Mouse (Mus musculus): ENCODE measurements around the gene Sec11a. TPM values are rescaled to one million over a fixed set of nuclear protein-coding genes. Genes with fewer than 3 reads are reported as not detected.
A peak's percentile ranks its signal among the peaks of the same experiment; 100 is the strongest.

The Sec11a gene
- total and polyA plus RNA-seq, 3 experiments = 7.7 to 472 (median 177) TPM

DNA sequence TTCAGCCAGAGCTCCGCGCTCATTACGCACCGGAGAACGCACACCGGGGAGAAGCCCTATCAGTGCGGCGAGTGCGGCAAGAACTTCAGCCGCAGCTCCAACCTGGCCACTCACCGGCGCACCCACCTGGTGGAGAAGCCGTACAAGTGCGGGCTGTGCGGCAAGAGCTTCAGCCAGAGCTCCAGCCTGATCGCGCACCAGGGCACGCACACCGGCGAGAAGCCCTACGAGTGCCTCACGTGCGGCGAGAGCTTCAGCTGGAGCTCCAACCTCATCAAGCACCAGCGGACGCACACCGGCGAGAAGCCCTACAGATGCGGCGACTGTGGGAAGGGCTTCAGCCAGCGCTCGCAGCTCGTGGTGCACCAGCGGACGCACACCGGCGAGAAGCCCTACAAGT, 71.9 kb downstream of the Sec11a start:
- H3K27me3 ChIP-seq (ENCODE audit: insufficient read depth, low read length) = 0 out of 2 replicates have a peak, but pooled peaks cover 2% of the 10 kb centered on the region
- ATAC-seq (ENCODE audit: extremely low read depth, insufficient number of reproducible peaks, low FRiP score, poor library complexity, severe bottlenecking) (no peak), DNase-seq (ENCODE audit: low spot score) (no peak)
- no peaks in the 10 kb centered on the region; the same call in 1 of the 2 replicates for H3K9me3 ChIP-seq (replicated peaks)
- H3K4me3 ChIP-seq (ENCODE audit: low read depth, low read length) = no peak overlapping the region
- peaks cover 13% of the 10 kb centered on the region for H3K4me1 ChIP-seq (ENCODE audit: insufficient read depth, low read depth, low read length)
- TF ChIP-seq GATA1 (IDR thresholded peaks at IDR 0.05; ENCODE audit: borderline replicate concordance, low read length) (no peak), CTCF (IDR thresholded peaks at IDR 0.05; ENCODE audit: low read depth, low read length) (no peak), POLR2AphosphoS5 (IDR thresholded peaks at IDR 0.05; ENCODE audit: insufficient replicate concordance, low read depth, low read length) (no peak), TAL1 (conservative IDR thresholded peaks at IDR 0.05; ENCODE audit: low read depth, low read length) (no peak), GATA2 (IDR thresholded peaks at IDR 0.05; ENCODE audit: borderline replicate concordance, low read depth, low read length) (no peak)
- peaks cover 36% of the 10 kb centered on the region for H3K36me3 ChIP-seq (replicated peaks)

DNA sequence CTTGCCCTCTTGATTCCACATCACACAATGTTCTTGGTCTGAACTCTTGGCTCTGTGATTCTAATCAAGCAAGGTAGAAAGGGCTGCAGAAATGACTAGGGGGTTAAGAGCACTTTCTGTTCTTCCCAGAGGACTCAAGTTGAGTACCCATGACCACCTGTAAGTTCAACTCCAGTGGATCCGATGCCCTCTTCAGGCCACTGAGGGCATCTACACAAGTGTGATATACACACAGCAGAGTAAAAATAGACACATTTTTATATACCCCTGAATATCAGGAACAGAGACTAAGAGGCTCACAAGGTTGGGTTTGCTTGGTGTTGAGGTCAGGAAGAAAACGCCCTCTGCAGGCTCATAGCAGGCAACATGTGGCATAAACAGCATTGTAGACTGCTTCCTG, 73.9 kb downstream of the Sec11a start:
- Histone ChIP-seq H3K36me3 (replicated peaks) (peaks cover 43% of the 10 kb centered on the region), H3K4me3 (ENCODE audit: low read depth, low read length) (no peak overlapping the region), H3K27me3 (ENCODE audit: insufficient read depth, low read length) (no peaks in the 10 kb centered on the region), H3K4me1 (ENCODE audit: insufficient read depth, low read depth, low read length) (peaks cover 7% of the 10 kb centered on the region), H3K9me3 (replicated peaks) (no peaks in the 10 kb centered on the region; the same call in 1 of the 2 replicates)
- TF ChIP-seq TAL1 (conservative IDR thresholded peaks at IDR 0.05; ENCODE audit: low read depth, low read length) (no peak), GATA1 (IDR thresholded peaks at IDR 0.05; ENCODE audit: borderline replicate concordance, low read length) (no peak), CTCF (IDR thresholded peaks at IDR 0.05; ENCODE audit: low read depth, low read length) (no peak), POLR2AphosphoS5 (IDR thresholded peaks at IDR 0.05; ENCODE audit: insufficient replicate concordance, low read depth, low read length) (no peak)
- no peak for ATAC-seq (ENCODE audit: extremely low read depth, insufficient number of reproducible peaks, low FRiP score, poor library complexity, severe bottlenecking)
- DNase-seq (ENCODE audit: low spot score) = no peak

DNA sequence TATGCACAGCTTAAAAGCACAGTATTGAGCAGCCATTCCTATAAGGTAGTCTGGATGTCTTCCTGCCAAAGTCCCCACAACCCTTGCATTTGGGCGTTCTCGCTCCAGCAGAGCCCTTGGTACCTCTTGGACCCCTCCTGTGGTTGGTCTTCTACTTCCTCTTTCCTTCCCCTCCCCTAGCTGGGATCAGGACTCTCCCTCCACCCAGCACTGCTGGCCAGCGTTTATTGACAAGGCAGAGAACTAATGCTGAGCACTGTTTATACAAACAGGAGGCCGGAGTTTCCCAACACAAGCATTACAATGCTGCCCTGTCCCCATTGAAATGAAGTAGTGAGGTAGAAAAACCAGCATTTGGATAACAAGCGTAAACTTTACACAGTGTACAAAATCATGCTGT, 74.5 kb downstream of the Sec11a start:
- H3K9me3 ChIP-seq (replicated peaks) = no peaks in the 10 kb centered on the region; the same call in 1 of the 2 replicates
- peaks cover 45% of the 10 kb centered on the region for H3K36me3 ChIP-seq (replicated peaks)
- DNase-seq (ENCODE audit: low spot score) (peak; percentile 37), ATAC-seq (ENCODE audit: extremely low read depth, insufficient number of reproducible peaks, low FRiP score, poor library complexity, severe bottlenecking) (no peak)
- TF ChIP-seq GATA1 (IDR thresholded peaks at IDR 0.05; ENCODE audit: borderline replicate concordance, low read length) (no peak), TAL1 (conservative IDR thresholded peaks at IDR 0.05; ENCODE audit: low read depth, low read length) (no peak), CTCF (IDR thresholded peaks at IDR 0.05; ENCODE audit: low read depth, low read length) (no peak), POLR2AphosphoS5 (IDR thresholded peaks at IDR 0.05; ENCODE audit: insufficient replicate concordance, low read depth, low read length) (no peak), GATA2 (IDR thresholded peaks at IDR 0.05; ENCODE audit: borderline replicate concordance, low read depth, low read length) (no peak)
- no peak overlapping the region for H3K4me3 ChIP-seq (ENCODE audit: low read depth, low read length)
- H3K4me1 ChIP-seq (ENCODE audit: insufficient read depth, low read depth, low read length) = peaks cover 7% of the 10 kb centered on the region
- H3K27me3 ChIP-seq (ENCODE audit: insufficient read depth, low read length) = no peaks in the 10 kb centered on the region

DNA sequence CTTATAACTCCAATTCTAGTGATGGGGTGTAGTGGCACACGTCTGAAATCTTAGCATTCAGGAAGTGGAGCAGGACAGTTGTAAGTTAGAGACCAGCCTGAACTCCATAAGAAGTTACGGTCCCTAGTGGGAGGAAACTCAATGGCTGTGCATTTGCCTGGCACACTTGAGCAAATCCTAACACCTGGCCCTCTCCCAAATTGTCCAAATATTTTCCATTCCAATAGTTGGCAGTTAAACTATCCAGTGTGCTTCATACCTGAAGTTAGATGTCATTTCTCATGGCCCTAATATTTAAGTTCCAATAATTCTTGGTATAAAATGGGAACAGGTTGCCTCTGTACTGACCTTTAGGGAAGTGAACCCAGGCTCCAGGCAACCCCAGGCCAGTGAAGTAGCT, 78.9 kb downstream of the Sec11a start:
- Histone ChIP-seq H3K4me3 (ENCODE audit: low read depth, low read length) (no peak overlapping the region), H3K9me3 (replicated peaks) (no peaks in the 10 kb centered on the region), H3K4me1 (ENCODE audit: insufficient read depth, low read depth, low read length) (peaks cover 16% of the 10 kb centered on the region), H3K27me3 (ENCODE audit: insufficient read depth, low read length) (no peaks in the 10 kb centered on the region), H3K36me3 (replicated peaks) (peaks cover 40% of the 10 kb centered on the region)
- ATAC-seq (ENCODE audit: extremely low read depth, insufficient number of reproducible peaks, low FRiP score, poor library complexity, severe bottlenecking) (no peak), DNase-seq (ENCODE audit: low spot score) (no peak)
- TF ChIP-seq GATA1 (IDR thresholded peaks at IDR 0.05; ENCODE audit: borderline replicate concordance, low read length) (no peak), GATA2 (IDR thresholded peaks at IDR 0.05; ENCODE audit: borderline replicate concordance, low read depth, low read length) (no peak), TAL1 (conservative IDR thresholded peaks at IDR 0.05; ENCODE audit: low read depth, low read length) (no peak), POLR2AphosphoS5 (IDR thresholded peaks at IDR 0.05; ENCODE audit: insufficient replicate concordance, low read depth, low read length) (no peak), CTCF (IDR thresholded peaks at IDR 0.05; ENCODE audit: low read depth, low read length) (no peak)

DNA sequence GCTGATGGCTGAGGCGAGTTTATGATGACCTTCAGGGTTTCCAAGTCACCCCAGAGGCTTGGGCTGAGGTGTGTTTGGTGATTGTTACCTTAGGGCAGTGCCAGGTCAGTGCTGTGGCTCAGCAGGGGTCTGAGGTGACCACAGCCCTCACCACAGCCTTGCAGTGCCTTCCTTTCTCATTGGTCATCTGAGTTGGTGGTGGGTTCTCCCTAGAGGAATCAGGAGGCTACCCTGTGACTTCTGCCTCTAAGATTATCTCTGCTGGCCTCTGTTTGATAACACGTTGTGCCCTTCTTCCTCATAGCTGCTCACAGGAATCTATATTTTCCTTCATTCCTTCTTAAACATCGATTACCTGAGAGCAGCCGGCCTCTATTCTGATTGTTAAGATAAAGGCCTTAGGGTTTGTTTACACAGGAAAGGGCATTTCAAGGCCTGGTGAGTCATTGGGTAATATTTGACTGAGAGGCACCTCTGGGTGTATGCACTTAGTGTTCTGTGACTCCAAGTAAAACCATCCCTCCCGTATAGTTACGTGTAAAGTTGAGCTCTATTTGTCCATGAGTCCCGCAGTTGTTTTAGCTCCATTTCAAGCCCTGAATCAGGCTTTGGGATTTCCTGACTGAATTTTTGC, 80.9 kb downstream of the Sec11a start:
- Histone ChIP-seq H3K4me3 (ENCODE audit: low read depth, low read length) (no peak overlapping the region), H3K9me3 (replicated peaks) (no peaks in the 10 kb centered on the region), H3K27me3 (ENCODE audit: insufficient read depth, low read length) (no peaks in the 10 kb centered on the region), H3K4me1 (ENCODE audit: insufficient read depth, low read depth, low read length) (peaks cover 16% of the 10 kb centered on the region), H3K36me3 (replicated peaks) (peaks cover 47% of the 10 kb centered on the region)
- ATAC-seq (ENCODE audit: extremely low read depth, insufficient number of reproducible peaks, low FRiP score, poor library complexity, severe bottlenecking) (no peak), DNase-seq (ENCODE audit: low spot score) (no peak)
- TF ChIP-seq GATA2 (IDR thresholded peaks at IDR 0.05; ENCODE audit: borderline replicate concordance, low read depth, low read length) = no peak

DNA sequence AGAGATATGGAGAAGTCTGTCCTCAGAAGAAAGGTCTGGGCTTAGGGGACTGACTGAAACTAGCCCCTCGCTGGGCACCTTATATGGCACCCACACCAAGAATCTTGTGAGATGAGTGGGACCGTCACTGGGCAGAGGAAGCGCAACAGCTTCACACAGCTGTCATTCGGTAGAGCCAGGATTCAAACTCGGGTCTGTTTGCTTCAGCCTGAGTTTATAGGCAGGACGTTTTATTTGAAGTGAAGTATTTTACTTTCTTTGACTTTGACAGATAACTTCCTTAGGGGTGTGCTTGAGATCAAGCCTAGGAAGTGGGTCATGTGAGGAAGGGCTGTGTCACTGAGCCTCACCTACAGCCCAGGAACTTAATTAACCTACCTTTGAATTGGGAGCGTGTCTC, 82.1 kb downstream of the Sec11a start:
- DNase-seq (ENCODE audit: low spot score) (no peak), ATAC-seq (ENCODE audit: extremely low read depth, insufficient number of reproducible peaks, low FRiP score, poor library complexity, severe bottlenecking) (no peak)

More for the DNA sequence above, 82.1 kb downstream of the Sec11a start:
- Histone ChIP-seq H3K4me3 (ENCODE audit: low read depth, low read length) (no peak overlapping the region), H3K4me1 (ENCODE audit: insufficient read depth, low read depth, low read length) (peaks cover 25% of the 10 kb centered on the region), H3K27me3 (ENCODE audit: insufficient read depth, low read length) (no peaks in the 10 kb centered on the region), H3K36me3 (replicated peaks) (peaks cover 43% of the 10 kb centered on the region), H3K9me3 (replicated peaks) (no peaks in the 10 kb centered on the region)
- TF ChIP-seq CTCF (IDR thresholded peaks at IDR 0.05; ENCODE audit: low read depth, low read length) (no peak), POLR2AphosphoS5 (IDR thresholded peaks at IDR 0.05; ENCODE audit: insufficient replicate concordance, low read depth, low read length) (no peak), GATA2 (IDR thresholded peaks at IDR 0.05; ENCODE audit: borderline replicate concordance, low read depth, low read length) (no peak), TAL1 (conservative IDR thresholded peaks at IDR 0.05; ENCODE audit: low read depth, low read length) (no peak), GATA1 (IDR thresholded peaks at IDR 0.05; ENCODE audit: borderline replicate concordance, low read length) (no peak)

Measured in G1E (cell line).